Mouse (Mus musculus): ENCODE results near the gene Spag4. TPM values are rescaled to one million over a fixed set of nuclear protein-coding genes. Genes with fewer than 3 reads are reported as not detected.

Spag4 gene
- polyA plus RNA-seq, 1 experiment from 2014 or later, result 7.5 TPM

DNA sequence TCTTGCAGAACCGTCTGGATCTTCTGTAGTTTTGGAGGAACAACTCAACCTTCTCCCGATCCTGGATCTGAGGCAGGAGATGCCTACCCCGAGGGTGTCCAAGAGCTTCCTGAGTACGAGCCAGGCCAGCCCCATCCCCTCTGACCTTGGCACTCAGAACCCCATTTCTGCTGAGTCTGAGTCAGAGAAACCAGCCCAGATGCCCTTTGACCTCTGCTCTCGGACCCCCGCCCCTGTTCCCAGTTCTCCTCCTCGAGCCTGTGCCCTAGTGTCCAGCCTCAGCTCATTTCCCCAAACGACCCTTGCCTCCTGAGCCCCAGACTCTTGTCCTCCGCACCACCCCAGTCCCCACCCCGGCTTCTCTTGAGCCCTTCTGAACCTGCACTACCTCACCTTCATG is 1.2 kb downstream of the Spag4 start:
- peaks cover 7% of the 10 kb centered on the region for H3K36me3 ChIP-seq (ENCODE audit: control insufficient read depth, insufficient read depth)
- H3K9me3 ChIP-seq (ENCODE audit: control insufficient read depth, low read length), result no peaks in the 10 kb centered on the region
- H3K27ac ChIP-seq (ENCODE audit: low read length), result no peak overlapping the region
- no peak for ATAC-seq
- H3K4me2 ChIP-seq (ENCODE audit: low read length), result peak overlapping the region; percentile 79
- peaks cover 8% of the 10 kb centered on the region for H3K4me1 ChIP-seq (replicated peaks; ENCODE audit: control insufficient read depth, insufficient read depth, low read length)
- 30% methylated on average over 10 of the region's 10 CpGs for WGBS
- no peaks in the 10 kb centered on the region for H3K27me3 ChIP-seq (replicated peaks; ENCODE audit: control insufficient read depth, insufficient read depth, low read length)
- peak overlapping the region; percentile 80 for H3K4me3 ChIP-seq (replicated peaks; ENCODE audit: low read length)
- H3K9ac ChIP-seq (replicated peaks; ENCODE audit: low read depth, low read length), result peak overlapping the region; percentile 83; the same call in 1 of the 2 replicates

DNA sequence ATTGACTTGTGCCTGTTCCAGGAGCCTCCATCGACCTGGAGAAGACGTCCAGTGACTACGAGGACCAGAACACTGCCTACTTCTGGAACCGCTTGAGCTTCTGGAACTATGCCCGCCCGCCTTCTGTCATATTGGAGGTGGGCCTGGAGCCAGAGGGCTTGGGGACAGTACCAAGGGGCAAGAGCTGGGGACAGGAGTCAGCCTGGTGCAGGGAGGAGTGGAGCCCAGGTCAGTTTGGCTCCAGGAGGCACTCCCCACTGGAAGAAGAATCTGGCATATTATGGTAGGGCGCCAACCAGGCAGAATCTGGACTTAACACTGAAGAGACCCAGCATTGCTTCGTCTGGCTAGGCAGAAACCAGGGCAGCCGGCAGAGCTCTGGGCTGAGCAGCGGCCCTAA is 2.9 kb downstream of the Spag4 start:
- Histone ChIP-seq H3K4me3 (replicated peaks; ENCODE audit: low read length) (no peak overlapping the region), H3K9me3 (ENCODE audit: control insufficient read depth, low read length) (no peaks in the 10 kb centered on the region), H3K4me2 (ENCODE audit: low read length) (no peak overlapping the region), H3K27me3 (replicated peaks; ENCODE audit: control insufficient read depth, insufficient read depth, low read length) (no peaks in the 10 kb centered on the region), H3K4me1 (replicated peaks; ENCODE audit: control insufficient read depth, insufficient read depth, low read length) (peaks cover 8% of the 10 kb centered on the region), H3K27ac (ENCODE audit: low read length) (no peak overlapping the region), H3K9ac (replicated peaks; ENCODE audit: low read depth, low read length) (no peak overlapping the region), H3K36me3 (ENCODE audit: control insufficient read depth, insufficient read depth) (peaks cover 12% of the 10 kb centered on the region)
- WGBS, result 89% methylated on average over 10 of the region's 10 CpGs
- ATAC-seq, result no peak

GRCm38 (mm10) chr2:156071236-156071635 is 6.3 kb downstream of the Spag4 start:
- WGBS, result 94% methylated on average over 10 of the region's 10 CpGs
- peaks cover 41% of the 10 kb centered on the region for H3K36me3 ChIP-seq (ENCODE audit: control insufficient read depth, insufficient read depth)

GRCm38 (mm10) chr2:156073725-156074124 is 8.8 kb downstream of the Spag4 start:
- WGBS, result 93% methylated on average over 15 of the region's 15 CpGs
- Histone ChIP-seq H3K36me3 (ENCODE audit: control insufficient read depth, insufficient read depth) (peaks cover 59% of the 10 kb centered on the region), H3K27me3 (replicated peaks; ENCODE audit: control insufficient read depth, insufficient read depth, low read length) (no peaks in the 10 kb centered on the region), H3K9me3 (ENCODE audit: control insufficient read depth, low read length) (no peaks in the 10 kb centered on the region), H3K9ac (replicated peaks; ENCODE audit: low read depth, low read length) (no peak overlapping the region), H3K27ac (ENCODE audit: low read length) (no peak overlapping the region), H3K4me1 (replicated peaks; ENCODE audit: control insufficient read depth, insufficient read depth, low read length) (no peaks in the 10 kb centered on the region), H3K4me3 (replicated peaks; ENCODE audit: low read length) (no peak overlapping the region), H3K4me2 (ENCODE audit: low read length) (no peak overlapping the region)
- ATAC-seq, result no peak

More at GRCm38 (mm10) chr2:156071236-156071635, 6.3 kb downstream of the Spag4 start:
- no peak overlapping the region for H3K9ac ChIP-seq (replicated peaks; ENCODE audit: low read depth, low read length)
- H3K4me1 ChIP-seq (replicated peaks; ENCODE audit: control insufficient read depth, insufficient read depth, low read length), result peaks cover 2% of the 10 kb centered on the region
- no peak overlapping the region for H3K4me2 ChIP-seq (ENCODE audit: low read length)
- no peak overlapping the region for H3K27ac ChIP-seq (ENCODE audit: low read length)
- no peaks in the 10 kb centered on the region for H3K9me3 ChIP-seq (ENCODE audit: control insufficient read depth, low read length)
- H3K4me3 ChIP-seq (replicated peaks; ENCODE audit: low read length), result no peak overlapping the region
- H3K27me3 ChIP-seq (replicated peaks; ENCODE audit: control insufficient read depth, insufficient read depth, low read length), result no peaks in the 10 kb centered on the region
- no peak for ATAC-seq

DNA sequence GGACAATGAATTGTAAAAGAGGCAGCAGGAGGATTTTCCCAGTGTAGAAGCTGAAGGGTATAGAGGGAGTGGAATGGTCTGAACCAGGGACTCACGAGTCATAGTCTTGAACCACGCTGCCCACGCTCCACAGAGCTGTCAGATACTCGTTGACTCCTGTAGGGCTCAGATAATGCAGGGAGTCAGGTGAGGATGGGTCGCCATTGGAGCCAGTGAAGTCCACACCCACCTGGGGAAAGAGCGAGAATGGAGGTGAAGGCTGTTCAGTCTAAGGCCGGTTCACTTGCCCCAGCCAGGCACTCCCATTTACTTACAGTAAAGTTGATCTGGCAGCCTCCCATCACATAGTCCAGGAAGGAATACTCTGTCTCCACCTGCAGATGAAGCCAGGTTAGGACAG is 12.5 kb downstream of the Spag4 start:
- Histone ChIP-seq H3K4me1 (replicated peaks; ENCODE audit: control insufficient read depth, insufficient read depth, low read length) (no peaks in the 10 kb centered on the region), H3K9ac (replicated peaks; ENCODE audit: low read depth, low read length) (no peak overlapping the region), H3K27me3 (replicated peaks; ENCODE audit: control insufficient read depth, insufficient read depth, low read length) (no peaks in the 10 kb centered on the region), H3K9me3 (ENCODE audit: control insufficient read depth, low read length) (no peaks in the 10 kb centered on the region), H3K36me3 (ENCODE audit: control insufficient read depth, insufficient read depth) (peaks cover 51% of the 10 kb centered on the region), H3K4me3 (replicated peaks; ENCODE audit: low read length) (no peak overlapping the region), H3K27ac (ENCODE audit: low read length) (no peak overlapping the region), H3K4me2 (ENCODE audit: low read length) (no peak overlapping the region)
- 91% methylated on average over 7 of the region's 7 CpGs for WGBS
- ATAC-seq, result no peak

GRCm38 (mm10) chr2:156078421-156079182 is 13.6 kb downstream of the Spag4 start:
- no peak for ATAC-seq
- WGBS, result 93% methylated on average over 16 of the region's 16 CpGs
- peaks cover 41% of the 10 kb centered on the region for H3K36me3 ChIP-seq (ENCODE audit: control insufficient read depth, insufficient read depth)

DNA sequence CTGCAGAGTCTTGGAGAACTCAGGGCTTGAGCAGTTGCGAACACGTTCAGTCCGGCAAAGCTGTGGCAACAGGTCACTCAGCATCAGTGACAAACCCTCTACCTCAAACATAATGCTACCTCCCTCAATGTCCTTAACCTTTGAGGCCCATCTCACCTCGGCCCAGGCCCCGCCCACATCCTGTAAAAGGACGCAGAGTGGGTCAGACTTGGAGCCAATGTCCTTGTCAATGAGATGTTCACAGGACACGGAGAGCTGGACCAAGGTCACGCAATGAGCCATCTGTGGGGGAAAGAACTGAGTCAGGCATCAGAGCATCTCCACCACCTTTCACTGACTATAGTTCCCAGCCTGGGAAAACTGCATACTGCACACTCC is 14.2 kb downstream of the Spag4 start:
- Histone ChIP-seq H3K27ac (ENCODE audit: low read length) (no peak overlapping the region), H3K36me3 (ENCODE audit: control insufficient read depth, insufficient read depth) (peaks cover 36% of the 10 kb centered on the region), H3K4me3 (replicated peaks; ENCODE audit: low read length) (no peak overlapping the region), H3K9me3 (ENCODE audit: control insufficient read depth, low read length) (no peaks in the 10 kb centered on the region), H3K27me3 (replicated peaks; ENCODE audit: control insufficient read depth, insufficient read depth, low read length) (no peaks in the 10 kb centered on the region), H3K9ac (replicated peaks; ENCODE audit: low read depth, low read length) (no peak overlapping the region), H3K4me1 (replicated peaks; ENCODE audit: control insufficient read depth, insufficient read depth, low read length) (no peaks in the 10 kb centered on the region), H3K4me2 (ENCODE audit: low read length) (no peak overlapping the region)
- 91% methylated on average over 8 of the region's 8 CpGs for WGBS
- ATAC-seq, result no peak

More at GRCm38 (mm10) chr2:156078421-156079182, 13.6 kb downstream of the Spag4 start:
- Histone ChIP-seq H3K9ac (replicated peaks; ENCODE audit: low read depth, low read length) (no peak overlapping the region), H3K4me3 (replicated peaks; ENCODE audit: low read length) (no peak overlapping the region), H3K4me2 (ENCODE audit: low read length) (no peak overlapping the region), H3K9me3 (ENCODE audit: control insufficient read depth, low read length) (no peaks in the 10 kb centered on the region), H3K4me1 (replicated peaks; ENCODE audit: control insufficient read depth, insufficient read depth, low read length) (no peaks in the 10 kb centered on the region), H3K27me3 (replicated peaks; ENCODE audit: control insufficient read depth, insufficient read depth, low read length) (no peaks in the 10 kb centered on the region), H3K27ac (ENCODE audit: low read length) (no peak overlapping the region)

DNA sequence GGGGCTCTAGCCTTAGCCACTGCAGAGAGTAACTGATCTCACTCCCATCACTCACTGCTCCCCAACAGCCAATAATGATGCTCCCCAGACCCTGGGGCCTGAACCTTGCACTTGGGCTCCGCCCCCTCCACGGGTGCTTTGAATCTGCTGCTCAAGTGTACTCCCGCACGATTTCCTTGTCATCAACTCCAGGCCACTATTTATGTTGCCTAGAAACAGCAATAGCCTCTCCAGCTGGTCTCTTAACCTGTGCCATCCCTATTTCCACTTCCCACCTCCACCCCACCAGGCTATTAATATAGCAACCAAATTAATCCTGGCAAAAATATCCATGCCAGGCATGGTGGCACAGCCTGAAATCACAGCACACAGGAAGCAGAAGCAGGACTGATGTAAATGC is 14.7 kb downstream of the Spag4 start:
- ATAC-seq, result no peak
- WGBS, result 35% methylated on average over 4 of the region's 4 CpGs
- no peaks in the 10 kb centered on the region for H3K27me3 ChIP-seq (replicated peaks; ENCODE audit: control insufficient read depth, insufficient read depth, low read length)
- no peak overlapping the region for H3K4me3 ChIP-seq (replicated peaks; ENCODE audit: low read length)
- H3K27ac ChIP-seq (ENCODE audit: low read length), result no peak overlapping the region
- H3K4me1 ChIP-seq (replicated peaks; ENCODE audit: control insufficient read depth, insufficient read depth, low read length), result no peaks in the 10 kb centered on the region
- H3K9me3 ChIP-seq (ENCODE audit: control insufficient read depth, low read length), result no peaks in the 10 kb centered on the region
- H3K9ac ChIP-seq (replicated peaks; ENCODE audit: low read depth, low read length), result no peak overlapping the region
- no peak overlapping the region for H3K4me2 ChIP-seq (ENCODE audit: low read length)
- peaks cover 32% of the 10 kb centered on the region for H3K36me3 ChIP-seq (ENCODE audit: control insufficient read depth, insufficient read depth)

GRCm38 (mm10) chr2:156080391-156080790 is 15.4 kb downstream of the Spag4 start:
- no peak for ATAC-seq
- Histone ChIP-seq H3K9me3 (ENCODE audit: control insufficient read depth, low read length) (no peaks in the 10 kb centered on the region), H3K4me3 (replicated peaks; ENCODE audit: low read length) (no peak overlapping the region), H3K36me3 (ENCODE audit: control insufficient read depth, insufficient read depth) (peaks cover 27% of the 10 kb centered on the region), H3K27ac (ENCODE audit: low read length) (no peak overlapping the region), H3K9ac (replicated peaks; ENCODE audit: low read depth, low read length) (no peak overlapping the region), H3K4me1 (replicated peaks; ENCODE audit: control insufficient read depth, insufficient read depth, low read length) (no peaks in the 10 kb centered on the region), H3K4me2 (ENCODE audit: low read length) (no peak overlapping the region), H3K27me3 (replicated peaks; ENCODE audit: control insufficient read depth, insufficient read depth, low read length) (no peaks in the 10 kb centered on the region)
- 89% methylated on average over 7 of the region's 7 CpGs for WGBS
